Mouse (Mus musculus): ENCODE data around the gene Arhgef10l.
"Not testable (repeated sequence)": the region's sequence is repeated elsewhere in the genome, so short reads cannot be mapped to it uniquely, and the experiment has no call there.

Arhgef10l gene

GRCm38 (mm10) chr4:140564459-140564858 lies 101.4 kb downstream of the Arhgef10l start:
- DNase-seq = not testable (repeated sequence)

- DNase-seq = no peak
These were observed 103.2 kb downstream of the Arhgef10l start for GRCm38 (mm10) chr4:140562461-140563178.

GRCm38 (mm10) chr4:140561744-140562143 lies 104.1 kb downstream of the Arhgef10l start:
- DNase-seq = peak in 1 of 2 experiments; percentile 22

- peak in 1 of 2 experiments; percentile 33 for DNase-seq
These were observed 106.0 kb downstream of the Arhgef10l start for GRCm38 (mm10) chr4:140559862-140560261.

GRCm38 (mm10) chr4:140558193-140558592 lies 107.6 kb downstream of the Arhgef10l start:
- DNase-seq = no peak

- no peak for DNase-seq
These were observed 109.3 kb downstream of the Arhgef10l start for GRCm38 (mm10) chr4:140556561-140556960.

GRCm38 (mm10) chr4:140555273-140555672 lies 110.5 kb downstream of the Arhgef10l start:
- DNase-seq = peak; percentile 78 to 80

GRCm38 (mm10) chr4:140554552-140554951 lies 111.3 kb downstream of the Arhgef10l start:
- no peak for DNase-seq

GRCm38 (mm10) chr4:140551766-140552165 lies 114.0 kb downstream of the Arhgef10l start:
- no peak for DNase-seq

- DNase-seq = no peak
These were observed 115.1 kb downstream of the Arhgef10l start for GRCm38 (mm10) chr4:140550670-140551069.

GRCm38 (mm10) chr4:140549975-140550374 lies 115.8 kb downstream of the Arhgef10l start:
- DNase-seq = peak; percentile 64 to 73

GRCm38 (mm10) chr4:140547488-140547887 lies 118.3 kb downstream of the Arhgef10l start:
- DNase-seq = peak; percentile 87

GRCm38 (mm10) chr4:140539125-140539524 lies 126.7 kb downstream of the Arhgef10l start:
- DNase-seq = peak; percentile 75 to 76

- no peak for DNase-seq
These were observed 128.2 kb downstream of the Arhgef10l start for GRCm38 (mm10) chr4:140537561-140538021.

GRCm38 (mm10) chr4:140535323-140535722 lies 130.5 kb downstream of the Arhgef10l start:
- no peak for DNase-seq

- DNase-seq = peak in 1 of 2 experiments; percentile 41
These were observed 133.5 kb downstream of the Arhgef10l start for GRCm38 (mm10) chr4:140532270-140532669.

- peak; percentile 72 to 77 for DNase-seq
These were observed 134.8 kb downstream of the Arhgef10l start for GRCm38 (mm10) chr4:140531024-140531423.

GRCm38 (mm10) chr4:140529735-140530134 lies 136.1 kb downstream of the Arhgef10l start:
- DNase-seq = no peak

GRCm38 (mm10) chr4:140528443-140528842 lies 137.4 kb downstream of the Arhgef10l start:
- no peak for DNase-seq

GRCm38 (mm10) chr4:140525674-140526177 lies 140.1 kb downstream of the Arhgef10l start:
- no peak for DNase-seq

GRCm38 (mm10) chr4:140524927-140525326 lies 140.9 kb downstream of the Arhgef10l start:
- peak; percentile 59 to 73 for DNase-seq

- no peak for DNase-seq
These were observed 142.9 kb downstream of the Arhgef10l start for GRCm38 (mm10) chr4:140522873-140523272.

- DNase-seq = no peak
These were observed 145.1 kb downstream of the Arhgef10l start for GRCm38 (mm10) chr4:140520719-140521118.

GRCm38 (mm10) chr4:140513797-140514196 lies 152.0 kb downstream of the Arhgef10l start:
- DNase-seq = no peak
